Mouse (Mus musculus) hindbrain, embryonic 15.5 days (tissue): ENCODE measurements around the gene Mrps23. TPM values are rescaled to one million over a fixed set of nuclear protein-coding genes. Genes with fewer than 3 reads are reported as not detected.

Source experiments
- ATAC-seq: fragments of 200-750 bp; cut with Nextera tagmentation; 2 replicates; pipeline ENCODE4 v1.8.0; 2017; ENCODE audit warnings: low read depth, moderate number of reproducible peaks, moderate TSS enrichment; ENCODE audit not compliant: low FRiP score
- H3K27ac ChIP-seq: fragments of 300-500 bp; sonication (generic); replicated peaks from 2 replicates; pipeline ENCODE4 v1.5.1; 2015; ENCODE audit warnings: mild to moderate bottlenecking, inconsistent platforms
- H3K27me3 ChIP-seq: fragments of 300-500 bp; sonication (generic); 2 replicates; pipeline ENCODE4 v1.6.1; 2015; ENCODE audit warnings: control low read depth, inconsistent platforms
- H3K36me3 ChIP-seq: fragments of 300-500 bp; sonication (generic); 2 replicates; pipeline ENCODE4 v1.6.1; 2015; ENCODE audit warnings: control low read depth, inconsistent platforms
- H3K4me1 ChIP-seq: fragments of 300-500 bp; sonication (generic); replicated peaks from 2 replicates; pipeline ENCODE4 v1.6.1; 2015; ENCODE audit warnings: control low read depth, inconsistent platforms
- H3K4me2 ChIP-seq: fragments of 300-500 bp; sonication (generic); 2 replicates; pipeline ENCODE4 v1.6.1; 2015; ENCODE audit warnings: moderate library complexity, mild to moderate bottlenecking, inconsistent platforms
- H3K4me3 ChIP-seq: fragments of 300-500 bp; sonication (generic); 2 replicates; pipeline ENCODE4 v1.5.1; 2015; ENCODE audit warnings: mild to moderate bottlenecking, inconsistent platforms
- H3K9ac ChIP-seq: fragments of 300-500 bp; sonication (generic); 2 replicates; pipeline ENCODE4 v1.6.1; 2015; ENCODE audit warnings: inconsistent platforms
- H3K9me3 ChIP-seq: fragments of 300-500 bp; sonication (generic); 2 replicates; pipeline ENCODE4 v1.6.1; 2016; ENCODE audit warnings: control low read depth, inconsistent platforms
- WGBS: fragments of 180-500 bp; shearing (Covaris S2); methylation state at CpG from one replicate; pipeline ENCODE4 v1.1.7; 2015; 5-methylcytosine and 5-hydroxymethylcytosine counted together
- polyA plus RNA-seq: library from polyadenylated mRNA; unstranded; fragments of >200 nt; fragmentation: Nextera tagmentation; extraction: Ambion mirVana; gene quantifications from 2 replicates; pipeline ENCODE4 v1.2.1, GENCODE M21; 2015

The Mrps23 gene
- polyA plus RNA-seq, 1 experiment from 2014 or later: 61.7 TPM

- H3K27me3 ChIP-seq: no peaks in the 10 kb centered on the region
- no peak overlapping the region for H3K27ac ChIP-seq
- 55% methylated on average over 7 of the region's 7 CpGs for WGBS
- H3K9ac ChIP-seq: no peak overlapping the region
- no peak overlapping the region for H3K4me3 ChIP-seq
- H3K4me2 ChIP-seq: no peak overlapping the region
- H3K36me3 ChIP-seq: no peaks in the 10 kb centered on the region
- no peak for ATAC-seq
- no peaks in the 10 kb centered on the region for H3K9me3 ChIP-seq
- H3K4me1 ChIP-seq: peaks cover 9% of the 10 kb centered on the region
Measured at GRCm38 (mm10) chr11:88260463-88260862, 56.3 kb downstream of the Mrps23 start.

Other genes starting within 250 kb of the Mrps23 start
- 66.8 TPM in 2 replicates for gene Dynll2, start 216.9 kb upstream of the Mrps23 start, polyA plus RNA-seq
- gene Srsf1, start 157.0 kb upstream of the Mrps23 start, polyA plus RNA-seq: 215 and 220 TPM in 2 replicates
- gene Vezf1, start 136.1 kb upstream of the Mrps23 start, polyA plus RNA-seq: 41.8 and 43.9 TPM in 2 replicates
- 46.3 and 49.7 TPM in 2 replicates for gene Cuedc1, start 106.3 kb upstream of the Mrps23 start, polyA plus RNA-seq
- gene Ccdc182, start 89.7 kb downstream of the Mrps23 start, polyA plus RNA-seq: 0.17 and 0.29 TPM in 2 replicates